Mouse (Mus musculus): Measurements from ENCODE around the gene Spata18. TPM values are rescaled to one million over a fixed set of nuclear protein-coding genes. Genes with fewer than 3 reads are reported as not detected.

Gene Spata18
- polyA plus RNA-seq, 1 experiment from 2014 or later, result 0.38 TPM

DNA sequence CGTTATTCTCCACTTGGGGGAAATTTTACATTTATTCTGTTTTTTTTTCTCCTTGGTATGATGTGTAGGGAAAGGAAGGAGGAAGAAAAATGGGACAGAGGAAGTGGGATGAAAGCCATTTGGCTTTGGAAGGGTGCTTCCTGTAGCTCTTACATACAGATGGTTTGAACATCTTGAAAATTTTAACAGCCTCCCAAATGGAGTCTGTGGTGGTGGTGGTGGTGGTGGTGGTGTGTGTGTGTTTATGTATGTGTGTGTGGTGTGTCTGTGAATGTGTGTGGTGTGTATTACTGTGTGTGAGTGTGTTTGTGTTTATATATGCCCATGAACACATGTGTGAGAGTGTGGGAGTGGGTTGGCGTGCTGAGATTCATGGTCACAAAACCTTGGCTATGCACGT lies 24.4 kb downstream of the Spata18 start:
- WGBS, result 77% methylated on average over 3 of the region's 3 CpGs
- H3K27ac ChIP-seq, result no peak overlapping the region
- H3K4me2 ChIP-seq (replicated peaks), result no peak overlapping the region
- no peaks in the 10 kb centered on the region for H3K36me3 ChIP-seq
- no peak for ATAC-seq
- H3K4me3 ChIP-seq (replicated peaks), result no peak overlapping the region
- no peaks in the 10 kb centered on the region for H3K4me1 ChIP-seq (replicated peaks)
- H3K9me3 ChIP-seq, result no peaks in the 10 kb centered on the region
- H3K9ac ChIP-seq, result no peak overlapping the region
- H3K27me3 ChIP-seq (replicated peaks), result no peaks in the 10 kb centered on the region

DNA sequence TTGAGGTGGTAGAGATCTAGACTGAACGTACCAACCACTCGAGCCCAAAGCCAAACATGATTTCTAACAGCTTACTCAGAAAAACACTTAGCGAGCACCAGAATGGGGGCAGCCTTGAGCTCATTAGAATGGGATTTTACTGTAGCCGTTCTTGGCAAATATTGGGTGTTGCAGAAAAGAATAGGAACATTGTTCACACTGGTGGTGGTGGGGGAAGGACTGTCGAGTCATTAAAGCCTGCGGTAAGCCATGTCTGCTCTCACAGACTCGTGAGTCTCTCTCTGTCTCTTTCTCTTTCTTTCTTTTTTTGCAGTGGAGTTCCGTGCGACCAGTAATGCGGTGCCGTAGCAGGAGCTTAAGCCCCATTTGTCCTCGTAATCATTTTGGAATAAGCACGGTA lies 25.4 kb downstream of the Spata18 start:
- H3K36me3 ChIP-seq, result no peaks in the 10 kb centered on the region
- H3K9ac ChIP-seq, result no peak overlapping the region
- 64% methylated on average over 13 of the region's 13 CpGs for WGBS
- ATAC-seq, result no peak
- no peak overlapping the region for H3K4me2 ChIP-seq (replicated peaks)
- no peak overlapping the region for H3K27ac ChIP-seq
- no peaks in the 10 kb centered on the region for H3K9me3 ChIP-seq
- H3K4me1 ChIP-seq (replicated peaks), result no peaks in the 10 kb centered on the region
- H3K4me3 ChIP-seq (replicated peaks), result no peak overlapping the region
- H3K27me3 ChIP-seq (replicated peaks), result no peaks in the 10 kb centered on the region

DNA sequence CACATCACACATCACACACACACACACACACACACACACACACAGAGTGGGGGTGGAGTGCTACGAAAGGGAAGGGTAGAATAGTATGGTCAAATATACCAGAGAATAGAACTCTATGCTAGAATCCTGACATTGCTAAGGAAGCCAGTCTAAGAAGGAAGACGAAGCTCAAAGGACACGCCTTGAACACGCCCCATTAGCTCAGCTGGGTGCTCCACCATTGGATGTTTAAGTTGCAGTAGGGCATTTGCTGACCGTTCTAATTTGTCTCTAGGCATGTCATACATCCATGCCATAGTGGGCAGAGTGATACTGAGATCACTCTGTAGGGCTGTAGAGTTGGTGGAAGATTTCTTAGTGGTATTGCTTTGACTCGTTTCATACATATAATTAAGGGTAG lies 32.0 kb downstream of the Spata18 start:
- Histone ChIP-seq H3K27ac (no peak overlapping the region), H3K36me3 (no peaks in the 10 kb centered on the region), H3K9me3 (no peaks in the 10 kb centered on the region), H3K4me3 (replicated peaks) (no peak overlapping the region), H3K9ac (no peak overlapping the region), H3K27me3 (replicated peaks) (no peaks in the 10 kb centered on the region), H3K4me1 (replicated peaks) (no peaks in the 10 kb centered on the region), H3K4me2 (replicated peaks) (no peak overlapping the region)
- ATAC-seq, result no peak
- 77% methylated on average over 6 of the region's 6 CpGs for WGBS

DNA sequence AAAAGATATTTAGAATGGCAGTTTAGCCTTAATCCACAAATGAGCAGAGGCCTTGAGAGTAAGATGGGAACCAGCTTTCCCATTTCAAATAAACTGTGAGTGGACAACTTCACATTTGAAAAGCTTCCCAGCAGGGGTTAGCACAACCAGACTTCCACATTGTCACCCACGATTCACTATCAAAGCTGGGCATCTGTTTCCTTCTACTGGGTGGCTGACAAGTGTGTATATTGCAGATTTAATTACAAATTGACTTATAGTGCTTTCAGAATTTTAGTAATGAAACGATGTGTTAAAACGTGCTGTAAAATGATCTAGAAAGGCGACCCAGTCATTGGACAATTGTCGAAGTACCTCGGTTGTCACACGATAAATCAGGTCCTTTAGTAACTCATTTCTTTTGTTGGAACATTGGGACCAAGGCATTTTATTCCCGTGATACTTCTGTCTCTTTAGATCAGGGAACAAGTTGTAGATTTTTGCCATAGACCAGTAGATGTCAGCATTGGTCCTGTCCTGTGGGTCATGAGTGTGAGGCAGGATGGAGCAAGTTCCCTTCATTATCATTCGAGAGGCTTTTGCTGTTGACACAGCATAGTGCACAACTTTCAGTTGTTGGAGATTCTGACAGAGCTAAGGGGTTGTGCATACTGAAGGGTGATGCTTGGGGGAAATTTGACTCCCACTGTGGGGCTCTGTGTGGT lies 32.7 kb downstream of the Spata18 start:
- ATAC-seq, result no peak
- no peaks in the 10 kb centered on the region for H3K36me3 ChIP-seq
- H3K27ac ChIP-seq, result no peak overlapping the region
- WGBS, result 57% methylated on average over 9 of the region's 9 CpGs
- H3K4me2 ChIP-seq (replicated peaks), result no peak overlapping the region
- H3K27me3 ChIP-seq (replicated peaks), result no peaks in the 10 kb centered on the region
- H3K9ac ChIP-seq, result no peak overlapping the region
- H3K4me1 ChIP-seq (replicated peaks), result no peaks in the 10 kb centered on the region
- H3K4me3 ChIP-seq (replicated peaks), result no peak overlapping the region
- H3K9me3 ChIP-seq, result no peaks in the 10 kb centered on the region

DNA sequence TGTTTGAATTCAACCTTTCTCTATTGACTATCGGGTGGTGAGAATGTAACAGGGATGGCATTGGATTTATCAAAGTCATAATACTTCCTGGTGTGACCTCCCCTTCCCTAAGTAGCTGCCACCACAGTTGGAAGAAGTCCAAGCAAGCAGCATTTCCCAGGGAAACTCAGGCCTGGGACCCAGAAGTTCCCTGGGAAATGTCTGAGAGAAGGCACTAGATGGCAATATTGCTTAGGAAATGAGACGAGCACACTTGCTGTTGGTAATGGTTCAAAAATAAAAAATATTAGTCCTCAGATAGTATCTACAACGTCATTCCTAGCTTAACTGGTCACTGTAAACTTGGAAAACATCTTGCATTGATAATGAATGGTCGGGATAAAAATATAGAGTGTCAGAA lies 35.0 kb downstream of the Spata18 start:
- Histone ChIP-seq H3K4me1 (replicated peaks) (peaks cover 3% of the 10 kb centered on the region; the same call in 1 of the 2 replicates), H3K4me2 (replicated peaks) (no peak overlapping the region), H3K9ac (no peak overlapping the region), H3K27me3 (replicated peaks) (no peaks in the 10 kb centered on the region), H3K36me3 (no peaks in the 10 kb centered on the region), H3K27ac (no peak overlapping the region), H3K4me3 (replicated peaks) (no peak overlapping the region), H3K9me3 (no peaks in the 10 kb centered on the region)
- ATAC-seq, result no peak
- WGBS, result 19% methylated on average over 4 of the region's 4 CpGs

DNA sequence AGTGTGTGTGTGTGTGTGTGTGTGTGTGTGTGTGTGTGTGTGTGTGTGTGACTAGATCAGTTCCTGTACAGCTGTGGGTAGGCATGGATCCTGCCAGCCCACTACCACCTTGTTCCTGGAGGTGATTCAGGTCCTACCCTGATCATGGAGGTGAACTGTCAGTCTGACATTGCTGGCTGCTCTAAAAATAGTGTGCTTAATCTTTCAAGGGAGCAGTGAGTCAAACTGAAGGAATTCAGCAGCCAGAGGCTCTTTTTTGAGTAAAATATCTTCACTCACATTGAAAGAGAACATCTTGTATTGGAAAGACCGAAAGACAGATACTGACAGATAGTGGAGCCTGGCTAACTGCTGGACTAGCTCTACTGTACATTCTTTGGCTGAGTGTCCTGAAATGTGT lies 37.4 kb downstream of the Spata18 start:
- Histone ChIP-seq H3K4me1 (replicated peaks) (peaks cover 3% of the 10 kb centered on the region; the same call in 1 of the 2 replicates), H3K36me3 (no peaks in the 10 kb centered on the region), H3K9ac (no peak overlapping the region), H3K4me2 (replicated peaks) (no peak overlapping the region), H3K4me3 (replicated peaks) (no peak overlapping the region), H3K27me3 (replicated peaks) (no peaks in the 10 kb centered on the region), H3K9me3 (no peaks in the 10 kb centered on the region), H3K27ac (no peak overlapping the region)
- WGBS, result 56% methylated on average over 1 of the region's 1 CpGs
- ATAC-seq, result no peak

DNA sequence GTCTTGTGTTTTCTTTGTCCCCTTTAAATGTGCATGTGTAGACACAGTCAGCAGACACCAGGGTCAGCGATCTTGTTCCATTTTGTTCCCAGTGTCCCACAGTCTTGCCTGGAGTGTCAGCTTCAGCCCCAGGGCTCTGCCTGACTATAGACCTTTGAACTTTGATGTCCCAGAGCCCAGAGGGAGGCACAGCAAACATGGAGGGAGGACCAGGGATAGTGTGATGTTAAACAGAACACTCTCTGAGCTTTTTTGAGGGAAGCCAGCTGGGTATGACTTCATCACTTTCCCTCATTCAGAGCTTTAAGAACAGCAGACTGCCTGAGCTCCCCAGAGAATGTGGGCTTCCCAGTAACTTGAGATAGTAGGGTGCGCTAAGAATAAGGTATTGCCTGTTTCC lies 39.0 kb downstream of the Spata18 start:
- ATAC-seq, result peak; percentile 34; the same call in 1 of the 2 replicates
- Histone ChIP-seq H3K9ac (no peak overlapping the region), H3K4me3 (replicated peaks) (no peak overlapping the region), H3K9me3 (no peaks in the 10 kb centered on the region), H3K4me2 (replicated peaks) (no peak overlapping the region), H3K4me1 (replicated peaks) (peaks cover 3% of the 10 kb centered on the region; the same call in 1 of the 2 replicates), H3K27me3 (replicated peaks) (no peaks in the 10 kb centered on the region), H3K27ac (no peak overlapping the region), H3K36me3 (no peaks in the 10 kb centered on the region)
- WGBS, result 40% methylated on average over 2 of the region's 2 CpGs

DNA sequence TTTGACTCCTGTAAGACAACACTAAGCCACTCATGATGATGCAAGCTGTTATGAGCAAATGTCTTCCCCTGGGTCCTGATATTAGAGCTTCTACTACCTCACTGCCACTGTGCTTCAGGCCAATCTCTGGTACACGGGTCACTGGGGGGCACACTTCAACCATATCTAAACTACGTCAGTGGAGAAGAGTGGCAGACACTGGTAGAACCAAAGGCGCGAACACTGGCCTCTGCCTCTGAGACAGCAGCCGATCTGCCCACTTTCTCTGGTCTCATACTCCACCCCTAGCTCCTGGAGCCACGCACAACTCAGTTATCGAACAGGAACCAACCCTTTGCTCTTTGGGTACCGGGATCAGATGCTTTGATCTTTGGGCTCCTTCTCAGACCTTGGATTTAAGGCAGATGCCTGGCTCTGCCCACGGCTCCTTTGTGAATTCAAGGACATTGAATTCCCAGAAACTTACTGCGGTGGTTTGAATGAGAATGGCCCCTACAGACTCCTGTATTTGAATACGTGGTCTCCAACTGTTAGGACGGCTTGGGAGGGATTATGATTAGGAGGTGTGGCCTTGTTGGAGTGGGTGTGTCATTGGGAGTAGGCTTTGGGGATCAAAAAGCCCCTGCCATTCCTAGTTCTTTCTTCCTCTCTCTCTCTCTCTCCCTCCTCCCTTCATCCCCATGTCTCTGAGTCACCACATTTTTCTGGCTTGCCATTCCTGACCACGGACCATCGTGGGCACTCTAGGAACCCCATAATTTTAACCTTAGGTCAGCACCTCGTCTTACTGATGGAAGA lies 40.7 kb downstream of the Spata18 start:
- WGBS, result 53% methylated on average over 15 of the region's 15 CpGs
- H3K4me3 ChIP-seq (replicated peaks), result no peak overlapping the region
- H3K9ac ChIP-seq, result no peak overlapping the region
- H3K4me1 ChIP-seq (replicated peaks), result peaks cover 3% of the 10 kb centered on the region; the same call in 1 of the 2 replicates
- H3K27ac ChIP-seq, result no peak overlapping the region
- no peaks in the 10 kb centered on the region for H3K9me3 ChIP-seq
- H3K4me2 ChIP-seq (replicated peaks), result no peak overlapping the region
- no peaks in the 10 kb centered on the region for H3K36me3 ChIP-seq
- no peaks in the 10 kb centered on the region for H3K27me3 ChIP-seq (replicated peaks)
- no peak for ATAC-seq

DNA sequence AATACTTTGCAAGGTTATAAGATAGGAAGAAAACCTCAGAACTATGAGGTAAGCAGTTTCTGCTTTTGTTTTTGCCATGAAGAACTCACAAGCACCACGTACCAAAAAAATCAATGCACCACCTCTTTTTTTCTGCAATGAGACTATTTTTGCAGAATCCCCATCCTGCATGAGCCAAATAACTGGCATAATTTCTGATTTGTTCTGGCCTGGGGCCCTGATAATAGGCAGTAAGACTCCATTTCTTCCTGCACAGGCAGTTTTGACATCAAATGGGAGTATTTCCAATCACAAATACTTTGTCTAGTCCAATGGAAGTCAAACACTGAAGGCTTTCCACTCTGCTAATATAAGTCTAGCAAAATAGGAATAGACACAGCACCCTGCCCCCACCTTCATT lies 42.6 kb downstream of the Spata18 start:
- H3K27me3 ChIP-seq (replicated peaks), result no peaks in the 10 kb centered on the region
- no peaks in the 10 kb centered on the region for H3K9me3 ChIP-seq
- no peak overlapping the region for H3K27ac ChIP-seq
- no peak overlapping the region for H3K4me3 ChIP-seq (replicated peaks)
- no peak overlapping the region for H3K4me2 ChIP-seq (replicated peaks)
- WGBS, result 73% methylated on average over 1 of the region's 1 CpGs
- no peak for ATAC-seq
- peaks cover 3% of the 10 kb centered on the region; the same call in 1 of the 2 replicates for H3K4me1 ChIP-seq (replicated peaks)
- H3K9ac ChIP-seq, result no peak overlapping the region
- no peaks in the 10 kb centered on the region for H3K36me3 ChIP-seq

DNA sequence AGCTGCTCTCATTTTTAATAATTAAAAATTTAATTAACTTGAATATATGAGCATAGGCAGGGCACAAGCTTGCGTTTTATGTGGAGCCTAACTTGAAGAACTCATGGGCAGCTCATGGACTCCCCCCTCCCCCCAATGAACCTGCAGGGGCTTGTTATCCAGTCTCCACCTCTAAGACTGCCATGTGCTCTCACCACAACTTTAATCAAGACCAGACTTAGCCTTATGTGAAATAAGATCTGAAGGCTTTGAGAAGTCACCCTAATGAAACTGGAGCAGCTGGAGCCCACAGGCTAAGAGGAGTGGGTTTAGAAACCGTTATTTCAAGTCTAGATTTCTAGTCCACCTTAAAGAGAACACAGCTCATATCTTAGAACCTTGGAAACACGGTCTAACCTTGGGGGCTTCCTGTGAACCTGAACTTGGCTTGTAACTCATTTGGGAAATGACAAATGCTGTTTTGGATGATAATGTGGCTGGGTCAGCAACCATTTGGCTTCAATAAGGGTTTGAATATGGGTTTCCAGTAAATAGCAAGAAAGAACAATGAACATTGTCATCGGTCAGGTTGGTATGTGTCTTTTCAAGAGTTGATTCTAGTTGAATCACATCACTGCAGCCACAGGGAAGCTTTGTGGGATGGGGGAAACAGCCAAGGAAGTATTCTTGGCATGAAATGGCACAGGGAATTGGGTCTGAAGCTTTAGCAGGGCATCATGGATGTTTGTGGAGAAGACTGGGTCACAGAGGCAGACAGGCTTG lies 43.3 kb downstream of the Spata18 start:
- no peaks in the 10 kb centered on the region for H3K27me3 ChIP-seq (replicated peaks)
- H3K4me2 ChIP-seq (replicated peaks), result no peak overlapping the region
- no peaks in the 10 kb centered on the region for H3K9me3 ChIP-seq
- H3K27ac ChIP-seq, result no peak overlapping the region
- H3K4me1 ChIP-seq (replicated peaks), result peaks cover 3% of the 10 kb centered on the region; the same call in 1 of the 2 replicates
- WGBS, result 83% methylated on average over 4 of the region's 4 CpGs
- no peak for ATAC-seq
- no peaks in the 10 kb centered on the region for H3K36me3 ChIP-seq
- no peak overlapping the region for H3K9ac ChIP-seq
- H3K4me3 ChIP-seq (replicated peaks), result no peak overlapping the region

DNA sequence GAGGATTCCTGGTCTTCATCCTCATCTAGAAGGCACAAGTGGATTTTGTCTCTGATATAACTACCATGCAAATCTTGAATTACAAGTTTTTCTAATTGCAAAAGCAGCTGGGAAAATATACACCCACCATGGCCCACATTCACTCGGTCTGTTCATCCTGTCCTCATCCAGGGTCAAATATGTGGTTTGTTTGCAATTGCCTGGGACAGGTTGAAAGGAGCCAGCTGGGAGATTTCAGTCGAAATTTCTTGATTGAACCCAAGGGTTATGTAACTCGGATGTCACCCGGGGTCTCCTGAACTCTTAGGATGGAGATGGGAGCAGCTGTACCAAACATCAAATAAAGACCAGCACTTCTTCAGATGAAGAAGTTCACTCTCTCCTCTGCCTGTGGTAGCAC lies 46.5 kb downstream of the Spata18 start:
- Histone ChIP-seq H3K4me3 (replicated peaks) (no peak overlapping the region), H3K4me1 (replicated peaks) (no peaks in the 10 kb centered on the region), H3K9me3 (no peaks in the 10 kb centered on the region), H3K36me3 (no peaks in the 10 kb centered on the region), H3K9ac (no peak overlapping the region), H3K4me2 (replicated peaks) (no peak overlapping the region), H3K27ac (no peak overlapping the region), H3K27me3 (replicated peaks) (no peaks in the 10 kb centered on the region)
- no peak for ATAC-seq
- WGBS, result 55% methylated on average over 4 of the region's 4 CpGs
